Mouse (Mus musculus): ENCODE results near the gene Pdcd1lg2. TPM values are rescaled to one million over a fixed set of nuclear protein-coding genes. Genes with fewer than 3 reads are reported as not detected.

Gene Pdcd1lg2
- polyA plus RNA-seq, 1 experiment from 2014 or later, result 0.05 TPM

DNA sequence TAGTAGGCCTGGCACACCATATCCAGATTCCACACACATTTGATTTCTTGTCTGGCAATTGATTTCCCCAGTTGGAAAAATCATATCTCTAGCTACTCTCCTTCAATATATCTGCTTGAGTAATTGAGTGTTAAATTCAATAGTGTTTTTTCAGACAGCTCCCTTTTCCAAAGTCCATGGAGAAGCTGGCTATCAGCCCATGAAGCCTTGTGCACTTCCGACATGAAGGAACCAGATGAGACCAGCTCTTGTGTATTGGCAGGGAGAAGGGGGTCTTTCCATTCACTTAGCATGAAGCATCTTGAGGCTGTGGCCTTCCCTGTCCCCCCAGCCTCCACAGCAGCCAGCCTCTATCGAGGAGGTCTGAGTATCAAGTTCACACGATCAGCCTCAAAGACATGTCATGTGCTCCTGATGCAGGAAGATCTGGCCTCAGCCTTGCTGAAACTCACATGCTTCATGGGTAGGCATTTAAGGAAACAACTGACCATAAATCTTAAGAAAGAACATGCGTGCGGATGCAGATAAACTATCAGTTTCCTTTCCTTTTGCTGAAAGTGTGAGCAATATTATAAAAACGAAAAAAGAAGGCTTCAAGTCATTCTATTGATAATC lies 88.2 kb downstream of the Pdcd1lg2 start:
- ATAC-seq (ENCODE audit: low FRiP score, low TSS enrichment) (no peak), DNase-seq (ENCODE audit: low spot score) (no peak)
- H3K9ac ChIP-seq (ENCODE audit: low read length), result no peak overlapping the region
- H3K4me2 ChIP-seq (replicated peaks; ENCODE audit: low read depth), result no peak overlapping the region
- no peak overlapping the region for H3K27ac ChIP-seq (replicated peaks)
- H3K27me3 ChIP-seq (ENCODE audit: control insufficient read depth, insufficient read depth, low read length), result no peaks in the 10 kb centered on the region
- H3K4me3 ChIP-seq (ENCODE audit: low read depth, low read length), result no peak overlapping the region
- H3K4me1 ChIP-seq (replicated peaks; ENCODE audit: control insufficient read depth, insufficient read depth), result no peaks in the 10 kb centered on the region
- no peak for TF ChIP-seq CTCF (IDR thresholded peaks at IDR 0.05; ENCODE audit: low read depth)
- no peak for TF ChIP-seq EP300 (optimal IDR thresholded peaks at IDR 0.05)
- no peaks in the 10 kb centered on the region for H3K36me3 ChIP-seq (ENCODE audit: control insufficient read depth, insufficient read depth, low read length)
- no peaks in the 10 kb centered on the region for H3K9me3 ChIP-seq (ENCODE audit: control insufficient read depth, low read length)
- 70% methylated on average over 6 of the region's 6 CpGs for WGBS

DNA sequence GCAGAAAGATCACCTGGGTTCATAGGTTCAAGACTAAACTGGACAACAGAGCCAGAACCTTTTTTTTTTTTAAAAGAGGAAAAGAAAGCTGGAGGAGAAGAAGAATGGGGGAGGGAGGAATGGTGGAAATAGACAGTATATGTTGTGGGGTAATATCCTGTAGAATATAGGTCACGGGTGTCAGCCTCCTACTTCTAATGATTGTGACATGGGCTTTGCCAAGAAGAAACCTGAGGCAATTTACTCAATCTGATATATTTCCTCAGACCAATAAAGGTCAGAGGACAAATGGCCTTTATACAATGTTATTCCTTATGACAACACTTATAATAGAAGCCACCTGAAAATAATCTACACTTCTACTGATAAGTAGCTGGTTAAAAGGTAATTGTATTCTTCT lies 89.6 kb downstream of the Pdcd1lg2 start:
- Histone ChIP-seq H3K9me3 (ENCODE audit: control insufficient read depth, low read length) (no peaks in the 10 kb centered on the region), H3K27ac (replicated peaks) (no peak overlapping the region), H3K4me2 (replicated peaks; ENCODE audit: low read depth) (no peak overlapping the region), H3K4me3 (ENCODE audit: low read depth, low read length) (no peak overlapping the region), H3K27me3 (ENCODE audit: control insufficient read depth, insufficient read depth, low read length) (no peaks in the 10 kb centered on the region), H3K4me1 (replicated peaks; ENCODE audit: control insufficient read depth, insufficient read depth) (no peaks in the 10 kb centered on the region), H3K9ac (ENCODE audit: low read length) (no peak overlapping the region), H3K36me3 (ENCODE audit: control insufficient read depth, insufficient read depth, low read length) (no peaks in the 10 kb centered on the region)
- 69% methylated on average over 1 of the region's 1 CpGs for WGBS
- DNase-seq (ENCODE audit: low spot score), result no peak
- TF ChIP-seq CTCF (IDR thresholded peaks at IDR 0.05; ENCODE audit: low read depth) (no peak), EP300 (optimal IDR thresholded peaks at IDR 0.05) (no peak)
- no peak for ATAC-seq (ENCODE audit: low FRiP score, low TSS enrichment)

DNA sequence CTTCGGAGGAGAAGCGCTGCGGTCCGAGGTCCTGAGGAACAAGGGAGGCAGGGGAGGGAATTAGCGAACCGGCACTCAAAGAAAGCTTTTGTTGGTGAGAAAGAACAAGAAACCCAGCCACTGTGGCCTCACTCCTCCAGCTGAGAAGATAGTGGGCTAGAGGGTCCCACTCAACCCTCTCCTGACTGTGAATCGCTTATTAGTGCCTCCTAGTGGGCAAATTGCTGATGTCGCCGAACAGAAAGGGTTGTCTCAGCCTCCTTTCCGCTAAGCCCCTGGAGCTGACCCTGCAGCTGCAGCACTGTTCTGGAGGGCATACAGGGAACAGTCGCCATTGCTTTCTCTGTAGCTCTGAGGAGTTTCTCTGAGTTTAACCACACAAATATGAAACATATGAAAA lies 90.4 kb downstream of the Pdcd1lg2 start:
- no peaks in the 10 kb centered on the region for H3K4me1 ChIP-seq (replicated peaks; ENCODE audit: control insufficient read depth, insufficient read depth)
- ATAC-seq (ENCODE audit: low FRiP score, low TSS enrichment) (peak; percentile 32; the same call in 1 of the 2 replicates), DNase-seq (ENCODE audit: low spot score) (peak; percentile 23)
- peak overlapping the region; percentile 38; the same call in 1 of the 2 replicates for H3K9ac ChIP-seq (ENCODE audit: low read length)
- H3K4me3 ChIP-seq (ENCODE audit: low read depth, low read length), result peak overlapping the region; percentile 33
- no peak overlapping the region for H3K27ac ChIP-seq (replicated peaks)
- WGBS, result 51% methylated on average over 11 of the region's 11 CpGs
- no peak for TF ChIP-seq EP300 (optimal IDR thresholded peaks at IDR 0.05)
- peak; percentile 63 for TF ChIP-seq CTCF (IDR thresholded peaks at IDR 0.05; ENCODE audit: low read depth)
- no peaks in the 10 kb centered on the region for H3K36me3 ChIP-seq (ENCODE audit: control insufficient read depth, insufficient read depth, low read length)
- H3K4me2 ChIP-seq (replicated peaks; ENCODE audit: low read depth), result peak overlapping the region; percentile 50
- H3K9me3 ChIP-seq (ENCODE audit: control insufficient read depth, low read length), result no peaks in the 10 kb centered on the region
- no peaks in the 10 kb centered on the region for H3K27me3 ChIP-seq (ENCODE audit: control insufficient read depth, insufficient read depth, low read length)

DNA sequence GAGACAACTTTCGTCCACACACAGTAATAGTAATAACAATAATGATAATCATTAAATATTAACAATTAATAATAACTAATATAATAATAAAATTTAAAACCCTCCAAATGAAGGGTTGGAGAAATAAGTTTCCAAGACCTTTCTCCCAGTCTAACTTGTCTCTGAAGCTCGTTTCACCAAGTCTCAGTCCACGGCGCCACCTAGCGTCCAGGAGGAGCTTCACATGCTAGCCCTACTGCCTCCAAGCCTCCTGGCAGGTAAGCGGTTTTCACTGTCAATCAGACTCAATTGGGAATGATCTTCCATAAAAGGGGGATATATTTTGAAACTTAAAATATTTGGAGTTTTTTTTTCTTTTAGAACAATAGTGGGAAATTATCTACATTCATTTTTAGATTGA lies 90.8 kb downstream of the Pdcd1lg2 start:
- no peaks in the 10 kb centered on the region for H3K36me3 ChIP-seq (ENCODE audit: control insufficient read depth, insufficient read depth, low read length)
- H3K9me3 ChIP-seq (ENCODE audit: control insufficient read depth, low read length), result no peaks in the 10 kb centered on the region
- peak; percentile 87 for TF ChIP-seq CTCF (IDR thresholded peaks at IDR 0.05; ENCODE audit: low read depth)
- no peak for TF ChIP-seq EP300 (optimal IDR thresholded peaks at IDR 0.05)
- H3K9ac ChIP-seq (ENCODE audit: low read length), result no peak overlapping the region
- H3K27ac ChIP-seq (replicated peaks), result no peak overlapping the region
- peak overlapping the region; percentile 50 for H3K4me2 ChIP-seq (replicated peaks; ENCODE audit: low read depth)
- ATAC-seq (ENCODE audit: low FRiP score, low TSS enrichment) (peak; percentile 60; the same call in 1 of the 2 replicates), DNase-seq (ENCODE audit: low spot score) (peak; percentile 87)
- no peaks in the 10 kb centered on the region for H3K27me3 ChIP-seq (ENCODE audit: control insufficient read depth, insufficient read depth, low read length)
- H3K4me3 ChIP-seq (ENCODE audit: low read depth, low read length), result peak overlapping the region; percentile 33
- no peaks in the 10 kb centered on the region for H3K4me1 ChIP-seq (replicated peaks; ENCODE audit: control insufficient read depth, insufficient read depth)
- WGBS, result 11% methylated on average over 6 of the region's 6 CpGs

DNA sequence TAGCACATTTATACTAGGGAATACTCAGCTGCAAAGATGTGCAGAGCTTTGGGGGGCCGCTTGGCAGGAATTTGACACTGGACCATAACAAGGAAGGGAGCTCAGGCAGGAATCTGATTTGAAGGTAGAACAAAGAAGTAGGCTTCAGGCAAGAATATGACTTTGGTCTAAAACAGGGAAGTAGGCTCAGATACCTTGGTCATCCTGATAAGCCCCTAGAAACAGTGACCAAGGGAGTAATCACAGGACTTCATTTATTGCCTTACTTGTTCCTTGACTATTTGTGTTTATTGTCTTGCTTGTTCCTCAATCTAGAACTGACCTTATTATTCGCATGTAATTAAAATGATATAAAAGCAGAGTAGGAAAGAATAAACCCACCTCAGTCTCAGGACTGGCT lies 93.4 kb downstream of the Pdcd1lg2 start:
- Histone ChIP-seq H3K9me3 (ENCODE audit: control insufficient read depth, low read length) (no peaks in the 10 kb centered on the region), H3K27me3 (ENCODE audit: control insufficient read depth, insufficient read depth, low read length) (no peaks in the 10 kb centered on the region), H3K4me2 (replicated peaks; ENCODE audit: low read depth) (no peak overlapping the region), H3K9ac (ENCODE audit: low read length) (no peak overlapping the region), H3K36me3 (ENCODE audit: control insufficient read depth, insufficient read depth, low read length) (no peaks in the 10 kb centered on the region), H3K4me3 (ENCODE audit: low read depth, low read length) (no peak overlapping the region), H3K27ac (replicated peaks) (no peak overlapping the region), H3K4me1 (replicated peaks; ENCODE audit: control insufficient read depth, insufficient read depth) (no peaks in the 10 kb centered on the region)
- ATAC-seq (ENCODE audit: low FRiP score, low TSS enrichment) (no peak), DNase-seq (ENCODE audit: low spot score) (no peak)
- 85% methylated on average over 2 of the region's 2 CpGs for WGBS
- TF ChIP-seq CTCF (IDR thresholded peaks at IDR 0.05; ENCODE audit: low read depth) (no peak), EP300 (optimal IDR thresholded peaks at IDR 0.05) (no peak)

DNA sequence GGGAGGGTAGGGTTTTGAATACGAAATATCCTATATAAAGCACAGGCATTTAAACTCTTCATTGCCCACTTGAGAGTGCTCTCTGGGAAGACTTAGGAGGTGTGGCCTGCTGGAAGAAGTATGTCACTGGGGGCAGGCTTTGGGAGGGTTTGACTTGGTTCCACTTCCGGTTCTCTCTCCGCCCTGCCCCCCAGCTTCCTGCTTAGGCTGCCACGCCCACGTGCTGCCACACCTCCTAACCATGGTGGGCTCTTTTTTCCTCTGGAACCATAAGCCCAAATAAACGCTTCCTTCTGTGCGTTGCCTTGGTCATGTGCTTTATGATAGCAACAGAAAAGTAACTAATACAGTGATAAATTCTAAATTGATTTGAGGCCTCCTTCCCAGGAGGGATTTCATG lies 94.9 kb downstream of the Pdcd1lg2 start:
- 74% methylated on average over 7 of the region's 7 CpGs for WGBS
- ATAC-seq (ENCODE audit: low FRiP score, low TSS enrichment) (no peak), DNase-seq (ENCODE audit: low spot score) (no peak)
- no peak for TF ChIP-seq EP300 (optimal IDR thresholded peaks at IDR 0.05)
- TF ChIP-seq CTCF (IDR thresholded peaks at IDR 0.05; ENCODE audit: low read depth), result no peak
- Histone ChIP-seq H3K9me3 (ENCODE audit: control insufficient read depth, low read length) (no peaks in the 10 kb centered on the region), H3K9ac (ENCODE audit: low read length) (no peak overlapping the region), H3K27ac (replicated peaks) (no peak overlapping the region), H3K36me3 (ENCODE audit: control insufficient read depth, insufficient read depth, low read length) (no peaks in the 10 kb centered on the region), H3K27me3 (ENCODE audit: control insufficient read depth, insufficient read depth, low read length) (no peaks in the 10 kb centered on the region), H3K4me2 (replicated peaks; ENCODE audit: low read depth) (no peak overlapping the region), H3K4me1 (replicated peaks; ENCODE audit: control insufficient read depth, insufficient read depth) (no peaks in the 10 kb centered on the region), H3K4me3 (ENCODE audit: low read depth, low read length) (no peak overlapping the region)

Data from stomach, postnatal 0 days (tissue).